Mouse (Mus musculus) liver, adult 2 months (tissue): ENCODE results near the gene Clic1. TPM values are rescaled to one million over a fixed set of nuclear protein-coding genes. Genes with fewer than 3 reads are reported as not detected.

ENCODE experiments used
- DNase-seq: peaks from one replicate; pipeline ENCODE4 v3.0.0-alpha.2; 2011; ENCODE audit warnings: low read depth, low spot score; ENCODE audit errors: extremely low read depth
- H3K27ac ChIP-seq: fragments of 200-500 bp; replicated peaks from 2 replicates; pipeline ENCODE4 v1.5.1; 2012; ENCODE audit warnings: low read depth, mild to moderate bottlenecking, control low read depth, inconsistent platforms, low read length; ENCODE audit not compliant: insufficient read depth
- H3K27me3 ChIP-seq: fragments of 200-500 bp; 2 replicates; pipeline ENCODE4 v1.6.1; 2012; ENCODE audit warnings: mild to moderate bottlenecking, moderate library complexity, low read length, inconsistent platforms; ENCODE audit not compliant: control insufficient read depth, insufficient read depth
- H3K36me3 ChIP-seq: fragments of 200-500 bp; 2 replicates; pipeline ENCODE4 v1.6.1; 2012; ENCODE audit warnings: low read length, inconsistent platforms; ENCODE audit not compliant: control insufficient read depth, insufficient read depth
- H3K4me1 ChIP-seq: fragments of 200-500 bp; 2 replicates; pipeline ENCODE4 v1.6.1; 2011; ENCODE audit warnings: low read length; ENCODE audit not compliant: control insufficient read depth, insufficient read depth
- H3K4me3 ChIP-seq: fragments of 200-500 bp; 2 replicates; pipeline ENCODE4 v1.5.1; 2011; ENCODE audit warnings: low read depth, mild to moderate bottlenecking, control low read depth, low read length, moderate library complexity; ENCODE audit not compliant: insufficient read depth
- H3K79me2 ChIP-seq: fragments of 200-500 bp; 2 replicates; pipeline ENCODE4 v1.6.1; 2012; ENCODE audit warnings: inconsistent platforms, mild to moderate bottlenecking, low read length, moderate library complexity; ENCODE audit not compliant: control insufficient read depth, insufficient read depth
- H3K9ac ChIP-seq: fragments of 200-500 bp; 2 replicates; pipeline ENCODE4 v1.6.1; 2012; ENCODE audit warnings: low read depth, mild to moderate bottlenecking, control low read depth, inconsistent platforms, low read length
- CTCF ChIP-seq: fragments of 200-500 bp; IDR thresholded peaks from 2 replicates; pipeline ENCODE4 v1.5.1; 2011; ENCODE audit warnings: low read depth, low read length, control low read depth
- POLR2A ChIP-seq: fragments of 200-500 bp; IDR thresholded peaks from 2 replicates; pipeline ENCODE4 v1.6.1; 2011; ENCODE audit warnings: low read length, control low read depth; ENCODE audit not compliant: insufficient read depth; ENCODE audit errors: extremely low read depth
- WGBS: fragments of 180-500 bp; shearing (Covaris S2); methylation state at CpG from one replicate; pipeline ENCODE4 v1.1.7; 2018; 5-methylcytosine and 5-hydroxymethylcytosine counted together
- polyA plus RNA-seq: library from polyadenylated mRNA; depleted of rRNA; stranded (reverse); fragments of >200 nt; gene quantifications from 2 replicates; pipeline ENCODE4 v1.2.3, GENCODE M21; 2012
- total RNA-seq: library from RNA; depleted of rRNA; stranded (reverse); fragments of >200 nt; gene quantifications from 2 replicates; pipeline ENCODE4 v1.2.3, GENCODE M21; 2014

Clic1 gene
- total and polyA plus RNA-seq, 2 experiments, result 16.8 to 20.3 TPM

- 70% methylated on average over 17 of the region's 17 CpGs for WGBS
- no peaks in the 10 kb centered on the region for H3K79me2 ChIP-seq
- no peak overlapping the region for H3K9ac ChIP-seq
- no peak for DNase-seq
- no peaks in the 10 kb centered on the region for H3K36me3 ChIP-seq
- H3K27me3 ChIP-seq, result peaks cover 2% of the 10 kb centered on the region; the same call in 1 of the 2 replicates
- TF ChIP-seq POLR2A, result no peak
- no peak for TF ChIP-seq CTCF
- H3K27ac ChIP-seq, result no peak overlapping the region
- H3K4me3 ChIP-seq, result no peak overlapping the region
- H3K4me1 ChIP-seq, result no peaks in the 10 kb centered on the region
Measured at GRCm38 (mm10) chr17:35068213-35068914, 18.6 kb downstream of the Clic1 start.

GRCm38 (mm10) chr17:35070556-35071229 lies 20.9 kb downstream of the Clic1 start:
- TF ChIP-seq POLR2A, result no peak
- no peak for DNase-seq
- 74% methylated on average over 6 of the region's 6 CpGs for whole genome bisulfite sequencing

GRCm38 (mm10) chr17:35071454-35071853 lies 21.7 kb downstream of the Clic1 start:
- H3K4me3 ChIP-seq, result no peak overlapping the region
- DNase-seq, result no peak
- H3K9ac ChIP-seq, result no peak overlapping the region
- no peak overlapping the region for H3K27ac ChIP-seq
- no peaks in the 10 kb centered on the region for H3K27me3 ChIP-seq
- TF ChIP-seq CTCF, result no peak
- no peak for TF ChIP-seq POLR2A
- 77% methylated on average over 9 of the region's 9 CpGs for WGBS
- H3K79me2 ChIP-seq, result no peaks in the 10 kb centered on the region
- no peaks in the 10 kb centered on the region for H3K36me3 ChIP-seq
- H3K4me1 ChIP-seq, result no peaks in the 10 kb centered on the region

More at GRCm38 (mm10) chr17:35070556-35071229, 20.9 kb downstream of the Clic1 start:
- Histone ChIP-seq H3K9ac (no peak overlapping the region), H3K4me1 (no peaks in the 10 kb centered on the region), H3K4me3 (no peak overlapping the region), H3K36me3 (no peaks in the 10 kb centered on the region), H3K27me3 (peaks cover 2% of the 10 kb centered on the region; the same call in 1 of the 2 replicates), H3K27ac (no peak overlapping the region), H3K79me2 (no peaks in the 10 kb centered on the region)

- Histone ChIP-seq H3K27ac (no peak overlapping the region), H3K4me3 (no peak overlapping the region), H3K9ac (no peak overlapping the region), H3K36me3 (no peaks in the 10 kb centered on the region), H3K79me2 (no peaks in the 10 kb centered on the region), H3K27me3 (no peaks in the 10 kb centered on the region), H3K4me1 (no peaks in the 10 kb centered on the region)
- no peak for DNase-seq
- TF ChIP-seq CTCF, result no peak
- no peak for TF ChIP-seq POLR2A
- 83% methylated on average over 17 of the region's 17 CpGs for WGBS
Measured at GRCm38 (mm10) chr17:35074097-35074496, 24.3 kb downstream of the Clic1 start.

GRCm38 (mm10) chr17:35076507-35077176 lies 26.9 kb downstream of the Clic1 start, which contains the start of gene Ly6g6e:
TSS of gene Ly6g6e (plus strand) at chr17:35076902.
- Histone ChIP-seq H3K27me3 (no peaks in the 10 kb centered on the region), H3K36me3 (no peaks in the 10 kb centered on the region), H3K9ac (peak within 1 kb of the TSS; percentile 46), H3K4me1 (0 out of 2 replicates have a peak, but pooled peaks cover 2% of the 10 kb centered on the region), H3K27ac (peak within 1 kb of the TSS; percentile 29; the same call in 1 of the 2 replicates), H3K79me2 (no peaks in the 10 kb centered on the region), H3K4me3 (peak within 1 kb of the TSS; percentile 59)
- 57% methylated on average over 10 of the region's 10 CpGs for WGBS
- DNase-seq, result no peak
- TF ChIP-seq POLR2A (no peak), CTCF (no peak)
